Mouse (Mus musculus): ENCODE measurements around the gene Trak1. TPM values are rescaled to one million over a fixed set of nuclear protein-coding genes. Genes with fewer than 3 reads are reported as not detected.
"Not testable (repeated sequence)": the region's sequence is repeated elsewhere in the genome, so short reads cannot be mapped to it uniquely, and the experiment has no call there.

The Trak1 gene
- polyA plus RNA-seq, 1 experiment from 2014 or later: 28.4 TPM

DNA sequence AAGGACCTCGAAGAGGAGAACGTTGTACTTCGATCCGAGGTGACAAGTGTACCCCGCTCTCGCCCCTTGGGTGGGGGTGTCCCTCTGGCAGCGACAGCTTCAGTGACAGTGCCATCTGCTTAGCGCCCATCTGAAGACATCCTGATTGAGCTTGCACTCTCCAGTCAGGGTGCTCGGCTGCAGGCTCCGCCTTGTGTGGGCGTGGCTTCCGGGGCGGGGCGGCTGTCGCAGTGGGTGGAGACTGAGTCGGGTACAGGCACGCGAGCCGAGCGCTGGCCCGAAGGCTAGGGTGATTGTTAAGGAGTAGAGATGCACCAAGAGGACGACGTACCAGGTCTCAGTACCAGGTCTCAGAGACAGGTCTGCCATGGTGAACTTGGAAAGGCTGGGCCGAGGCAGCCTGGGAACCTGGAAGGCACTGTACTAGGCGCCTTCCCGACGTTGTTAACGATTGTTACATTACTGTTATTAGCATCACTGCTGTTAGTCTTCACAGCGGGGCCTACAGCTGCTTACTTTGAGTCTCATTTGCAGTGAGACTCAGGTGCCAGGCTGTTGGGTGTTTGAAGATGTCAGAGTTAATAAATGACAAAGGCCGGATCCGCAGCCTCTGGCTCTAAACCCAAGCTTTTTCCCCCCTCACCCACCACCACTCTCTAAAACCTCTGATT lies 146.5 kb downstream of the Trak1 start:
- Histone ChIP-seq H3K4me3 (replicated peaks) (no peak overlapping the region), H3K4me2 (replicated peaks) (no peak overlapping the region), H3K27me3 (no peaks in the 10 kb centered on the region), H3K36me3 (peaks cover 63% of the 10 kb centered on the region), H3K27ac (replicated peaks) (no peak overlapping the region), H3K4me1 (no peaks in the 10 kb centered on the region), H3K9me3 (replicated peaks) (no peaks in the 10 kb centered on the region), H3K9ac (no peak overlapping the region)
- no peak for ATAC-seq (ENCODE audit: insufficient number of reproducible peaks, low FRiP score, low TSS enrichment, low read depth)
- 74% methylated on average over 31 of the region's 31 CpGs for WGBS

GRCm38 (mm10) chr9:121444367-121444707 lies 147.0 kb downstream of the Trak1 start:
- Histone ChIP-seq H3K27me3 (no peaks in the 10 kb centered on the region), H3K27ac (replicated peaks) (no peak overlapping the region), H3K4me2 (replicated peaks) (no peak overlapping the region), H3K36me3 (peaks cover 68% of the 10 kb centered on the region), H3K4me3 (replicated peaks) (no peak overlapping the region), H3K9ac (no peak overlapping the region), H3K9me3 (replicated peaks) (no peaks in the 10 kb centered on the region), H3K4me1 (no peaks in the 10 kb centered on the region)
- ATAC-seq (ENCODE audit: insufficient number of reproducible peaks, low FRiP score, low TSS enrichment, low read depth): no peak
- 87% methylated on average over 3 of the region's 3 CpGs for WGBS

- no peak overlapping the region for H3K27ac ChIP-seq (replicated peaks)
- peaks cover 77% of the 10 kb centered on the region for H3K36me3 ChIP-seq
- H3K9ac ChIP-seq: no peak overlapping the region
- no peak overlapping the region for H3K4me2 ChIP-seq (replicated peaks)
- H3K4me1 ChIP-seq: no peaks in the 10 kb centered on the region
- H3K4me3 ChIP-seq (replicated peaks): no peak overlapping the region
- 84% methylated on average over 2 of the region's 2 CpGs for WGBS
- no peak for ATAC-seq (ENCODE audit: insufficient number of reproducible peaks, low FRiP score, low TSS enrichment, low read depth)
- H3K9me3 ChIP-seq (replicated peaks): no peaks in the 10 kb centered on the region
- H3K27me3 ChIP-seq: no peaks in the 10 kb centered on the region
Observed at GRCm38 (mm10) chr9:121445364-121445763, 148.1 kb downstream of the Trak1 start.

DNA sequence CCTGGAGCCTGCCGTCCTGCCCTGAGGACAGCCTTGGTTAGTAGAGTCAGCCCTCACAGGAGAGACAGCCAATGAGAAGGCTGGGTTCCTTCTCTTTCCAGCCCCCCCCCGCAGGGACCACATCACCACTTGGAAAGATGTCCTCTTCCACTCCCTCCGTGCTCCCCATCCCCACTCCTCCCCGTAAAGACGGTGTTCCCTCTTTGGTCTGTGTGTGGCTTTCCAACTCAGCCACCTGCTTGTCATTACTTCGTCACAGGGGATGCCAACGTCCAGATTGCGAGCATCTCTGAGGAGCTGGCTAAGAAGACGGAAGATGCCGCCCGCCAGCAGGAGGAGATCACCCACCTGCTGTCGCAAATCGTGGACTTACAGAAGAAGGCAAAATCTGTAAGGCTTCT lies 149.1 kb downstream of the Trak1 start:
- no peak overlapping the region for H3K9ac ChIP-seq
- no peaks in the 10 kb centered on the region for H3K9me3 ChIP-seq (replicated peaks)
- no peaks in the 10 kb centered on the region for H3K4me1 ChIP-seq
- H3K36me3 ChIP-seq: peaks cover 84% of the 10 kb centered on the region
- no peaks in the 10 kb centered on the region for H3K27me3 ChIP-seq
- ATAC-seq (ENCODE audit: insufficient number of reproducible peaks, low FRiP score, low TSS enrichment, low read depth): no peak
- H3K4me3 ChIP-seq (replicated peaks): no peak overlapping the region
- WGBS: 78% methylated on average over 13 of the region's 13 CpGs
- no peak overlapping the region for H3K27ac ChIP-seq (replicated peaks)
- no peak overlapping the region for H3K4me2 ChIP-seq (replicated peaks)

DNA sequence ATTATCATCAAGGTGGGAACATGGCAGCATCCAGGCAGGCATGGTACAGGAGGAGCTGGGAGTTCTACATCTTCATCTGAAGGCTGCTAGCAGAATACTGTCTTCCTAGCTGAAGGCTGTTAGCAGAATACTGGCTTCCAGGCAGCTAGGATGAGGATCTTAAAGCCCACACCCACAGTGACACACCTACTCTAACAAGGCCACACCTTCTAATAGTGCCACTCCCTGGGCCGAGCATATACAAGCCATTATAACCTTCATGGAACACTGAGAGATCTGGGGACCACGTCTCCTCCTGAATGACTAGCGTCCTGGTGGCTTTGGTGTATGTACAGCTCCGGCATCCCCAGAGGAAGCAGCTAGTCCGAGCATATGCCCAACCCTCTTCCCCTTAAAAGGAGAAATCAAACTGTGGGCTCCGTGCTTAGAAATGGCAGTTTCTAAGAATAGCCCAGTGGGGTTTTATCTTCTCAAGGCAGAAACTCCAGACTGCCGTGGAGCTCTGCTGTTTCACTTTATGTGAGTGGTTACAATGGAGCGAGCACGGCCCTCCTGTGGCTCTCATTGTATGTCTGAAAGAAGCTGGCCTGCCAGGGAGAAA lies 155.1 kb downstream of the Trak1 start:
- H3K36me3 ChIP-seq: peaks cover 81% of the 10 kb centered on the region

GRCm38 (mm10) chr9:121454891-121455290 lies 157.6 kb downstream of the Trak1 start:
- WGBS: 65% methylated on average over 3 of the region's 3 CpGs
- Histone ChIP-seq H3K4me2 (replicated peaks) (no peak overlapping the region), H3K27ac (replicated peaks) (no peak overlapping the region), H3K27me3 (no peaks in the 10 kb centered on the region), H3K4me3 (replicated peaks) (no peak overlapping the region), H3K9me3 (replicated peaks) (no peaks in the 10 kb centered on the region), H3K36me3 (peaks cover 68% of the 10 kb centered on the region), H3K4me1 (no peaks in the 10 kb centered on the region), H3K9ac (no peak overlapping the region)
- no peak for ATAC-seq (ENCODE audit: insufficient number of reproducible peaks, low FRiP score, low TSS enrichment, low read depth)

More for the DNA sequence above, 155.1 kb downstream of the Trak1 start:
- 67% methylated on average over 9 of the region's 9 CpGs for WGBS
- H3K4me1 ChIP-seq; H3K9me3 ChIP-seq (replicated peaks); H3K27ac ChIP-seq (replicated peaks); H3K4me2 ChIP-seq (replicated peaks); H3K27me3 ChIP-seq; H3K9ac ChIP-seq; ATAC-seq (ENCODE audit: insufficient number of reproducible peaks, low FRiP score, low TSS enrichment, low read depth); H3K4me3 ChIP-seq (replicated peaks): not testable (repeated sequence)

- Histone ChIP-seq H3K4me2 (replicated peaks) (no peak overlapping the region), H3K27ac (replicated peaks) (no peak overlapping the region), H3K36me3 (peaks cover 70% of the 10 kb centered on the region), H3K9ac (no peak overlapping the region), H3K27me3 (no peaks in the 10 kb centered on the region), H3K4me1 (no peaks in the 10 kb centered on the region), H3K4me3 (replicated peaks) (no peak overlapping the region), H3K9me3 (replicated peaks) (no peaks in the 10 kb centered on the region)
- ATAC-seq (ENCODE audit: insufficient number of reproducible peaks, low FRiP score, low TSS enrichment, low read depth): no peak
- WGBS: 74% methylated on average over 13 of the region's 13 CpGs
Observed at GRCm38 (mm10) chr9:121456739-121457515, 159.6 kb downstream of the Trak1 start.

GRCm38 (mm10) chr9:121458466-121458865 lies 161.2 kb downstream of the Trak1 start:
- no peaks in the 10 kb centered on the region for H3K9me3 ChIP-seq (replicated peaks)
- ATAC-seq (ENCODE audit: insufficient number of reproducible peaks, low FRiP score, low TSS enrichment, low read depth): no peak
- H3K27ac ChIP-seq (replicated peaks): no peak overlapping the region
- H3K4me3 ChIP-seq (replicated peaks): no peak overlapping the region
- WGBS: 32% methylated on average over 8 of the region's 8 CpGs
- H3K9ac ChIP-seq: no peak overlapping the region
- no peaks in the 10 kb centered on the region for H3K27me3 ChIP-seq
- H3K4me2 ChIP-seq (replicated peaks): no peak overlapping the region
- no peaks in the 10 kb centered on the region for H3K4me1 ChIP-seq
- H3K36me3 ChIP-seq: peaks cover 64% of the 10 kb centered on the region

DNA sequence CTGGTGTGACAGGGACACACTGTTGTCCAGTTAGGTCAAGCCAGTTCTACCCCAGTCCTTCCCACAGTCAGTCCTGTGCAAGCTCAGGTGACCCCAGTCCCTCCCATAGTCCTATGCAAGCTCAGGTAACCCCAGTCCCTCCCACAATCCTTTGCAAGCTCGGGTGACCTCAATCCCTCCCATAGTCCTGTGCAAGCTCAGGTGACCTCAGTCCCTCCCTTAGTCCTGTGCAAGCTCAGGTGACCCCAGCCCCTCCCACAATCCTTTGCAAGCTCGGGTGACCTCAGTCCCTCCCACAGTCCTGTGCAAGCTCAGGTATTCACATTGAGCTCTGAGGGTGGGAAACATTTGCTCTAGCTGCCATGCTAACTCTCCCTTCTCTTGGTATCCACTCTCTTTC lies 162.6 kb downstream of the Trak1 start:
- Histone ChIP-seq H3K4me3 (replicated peaks) (no peak overlapping the region), H3K4me1 (no peaks in the 10 kb centered on the region), H3K9me3 (replicated peaks) (no peaks in the 10 kb centered on the region), H3K9ac (no peak overlapping the region), H3K27ac (replicated peaks) (no peak overlapping the region), H3K36me3 (peaks cover 54% of the 10 kb centered on the region), H3K4me2 (replicated peaks) (no peak overlapping the region), H3K27me3 (no peaks in the 10 kb centered on the region)
- WGBS: 54% methylated on average over 2 of the region's 2 CpGs
- no peak for ATAC-seq (ENCODE audit: insufficient number of reproducible peaks, low FRiP score, low TSS enrichment, low read depth)

GRCm38 (mm10) chr9:121460527-121460926 lies 163.2 kb downstream of the Trak1 start:
- H3K9ac ChIP-seq: no peak overlapping the region
- no peak overlapping the region for H3K27ac ChIP-seq (replicated peaks)
- ATAC-seq (ENCODE audit: insufficient number of reproducible peaks, low FRiP score, low TSS enrichment, low read depth): no peak
- H3K4me3 ChIP-seq (replicated peaks): no peak overlapping the region
- H3K27me3 ChIP-seq: no peaks in the 10 kb centered on the region
- H3K4me1 ChIP-seq: no peaks in the 10 kb centered on the region
- H3K4me2 ChIP-seq (replicated peaks): no peak overlapping the region
- no peaks in the 10 kb centered on the region for H3K9me3 ChIP-seq (replicated peaks)
- peaks cover 53% of the 10 kb centered on the region for H3K36me3 ChIP-seq
- 37% methylated on average over 16 of the region's 16 CpGs for WGBS

- Histone ChIP-seq H3K9ac (no peak overlapping the region), H3K4me1 (no peaks in the 10 kb centered on the region), H3K36me3 (peaks cover 42% of the 10 kb centered on the region), H3K27me3 (no peaks in the 10 kb centered on the region), H3K9me3 (replicated peaks) (no peaks in the 10 kb centered on the region), H3K27ac (replicated peaks) (no peak overlapping the region), H3K4me3 (replicated peaks) (no peak overlapping the region), H3K4me2 (replicated peaks) (no peak overlapping the region)
- no peak for ATAC-seq (ENCODE audit: insufficient number of reproducible peaks, low FRiP score, low TSS enrichment, low read depth)
- WGBS: 82% methylated on average over 11 of the region's 11 CpGs
Observed at GRCm38 (mm10) chr9:121467460-121467859, 170.2 kb downstream of the Trak1 start.

Measured in embryonic facial prominence, embryonic 15.5 days (tissue).